Mouse (Mus musculus) kidney, postnatal 0 days (tissue): ENCODE results near the gene Lrig1. TPM values are rescaled to one million over a fixed set of nuclear protein-coding genes. Genes with fewer than 3 reads are reported as not detected.

ENCODE experiments used
- ATAC-seq: fragments of 200-750 bp; cut with Nextera tagmentation; replicated peaks from 2 replicates; pipeline ENCODE4 v1.8.0; 2017; ENCODE audit warnings: low read depth, moderate number of reproducible peaks, moderate TSS enrichment, moderate library complexity; ENCODE audit not compliant: low FRiP score
- DNase-seq: peaks from one replicate; pipeline ENCODE4 v3.0.0-alpha.2; 2016; ENCODE audit warnings: low spot score
- H3K27ac ChIP-seq: fragments of 300-500 bp; sonication (generic); 2 replicates; pipeline ENCODE4 v1.5.1; 2014; ENCODE audit warnings: mild to moderate bottlenecking
- H3K27me3 ChIP-seq: fragments of 300-500 bp; sonication (generic); 2 replicates; pipeline ENCODE4 v1.6.1; 2014; ENCODE audit warnings: low read length, mixed read lengths; ENCODE audit not compliant: insufficient read depth
- H3K36me3 ChIP-seq: fragments of 300-500 bp; sonication (generic); 2 replicates; pipeline ENCODE4 v1.6.1; 2014; ENCODE audit warnings: low read length, mixed read lengths; ENCODE audit not compliant: insufficient read depth
- H3K4me1 ChIP-seq: fragments of 300-500 bp; sonication (generic); replicated peaks from 2 replicates; pipeline ENCODE4 v1.6.1; 2014; ENCODE audit warnings: antibody characterized with exemption, low read length, mixed read lengths; ENCODE audit not compliant: insufficient read depth
- H3K4me2 ChIP-seq: fragments of 300-500 bp; sonication (generic); 2 replicates; pipeline ENCODE4 v1.6.1; 2014; ENCODE audit warnings: mild to moderate bottlenecking, low read length, moderate library complexity, mixed read lengths
- H3K4me3 ChIP-seq: fragments of 300-500 bp; sonication (generic); replicated peaks from 2 replicates; pipeline ENCODE4 v1.5.1; 2014; ENCODE audit warnings: low read depth, low read length
- H3K9ac ChIP-seq: fragments of 300-500 bp; sonication (generic); 2 replicates; pipeline ENCODE4 v1.6.1; 2014; ENCODE audit warnings: low read depth, low read length
- H3K9me3 ChIP-seq: fragments of 300-500 bp; sonication (generic); replicated peaks from 2 replicates; pipeline ENCODE4 v1.6.1; 2016; ENCODE audit warnings: low read length, inconsistent platforms, mixed read lengths
- CTCF ChIP-seq: IDR thresholded peaks from 2 replicates; pipeline ENCODE4 v1.5.1; 2016; ENCODE audit warnings: antibody characterized with exemption, low read depth, mild to moderate bottlenecking, moderate library complexity
- WGBS: fragments of 180-500 bp; shearing (Covaris S2); extraction: QIAGEN DNeasy Blood & Tissue Kit; methylation state at CpG from one replicate; pipeline ENCODE4 v1.1.7; 2014; 5-methylcytosine and 5-hydroxymethylcytosine counted together
- polyA plus RNA-seq: library from polyadenylated mRNA; unstranded; fragments of >200 nt; fragmentation: Nextera tagmentation; extraction: Ambion mirVana; gene quantifications from 2 replicates; pipeline ENCODE4 v1.2.1, GENCODE M21; 2015

Gene Lrig1
- polyA plus RNA-seq, 1 experiment from 2014 or later: 8.3 TPM

DNA sequence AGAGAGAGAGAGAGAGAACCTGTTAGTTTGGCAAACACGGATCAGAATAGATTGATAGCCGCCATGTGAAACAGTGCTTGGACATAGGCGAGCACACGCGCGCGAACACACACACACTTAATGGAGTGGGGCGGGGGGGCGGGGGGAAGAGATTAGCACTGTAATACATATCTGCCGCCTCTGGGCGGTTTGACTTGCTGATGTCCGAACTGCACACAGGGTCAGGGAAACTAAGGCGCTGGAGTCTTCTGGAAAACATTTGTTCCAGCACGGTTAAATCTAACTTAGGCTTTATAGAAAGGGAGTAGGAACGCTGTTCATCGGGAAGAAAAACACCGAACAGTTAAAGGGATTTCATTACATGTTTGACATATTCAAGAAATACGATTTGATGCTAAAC, 1.1 kb upstream of the Lrig1 start:
- H3K27ac ChIP-seq: peak overlapping the region; percentile 78; the same call in 1 of the 2 replicates
- no peak for ATAC-seq
- peaks cover 14% of the 10 kb centered on the region for H3K4me1 ChIP-seq
- H3K9me3 ChIP-seq: no peaks in the 10 kb centered on the region
- no peaks in the 10 kb centered on the region for H3K36me3 ChIP-seq
- WGBS: 2% methylated on average over 18 of the region's 18 CpGs
- H3K4me2 ChIP-seq: peak overlapping the region; percentile 97
- H3K4me3 ChIP-seq: peak overlapping the region; percentile 82
- TF ChIP-seq CTCF: peak; percentile 15; the same call in 1 of the 2 replicates
- no peaks in the 10 kb centered on the region for H3K27me3 ChIP-seq
- no peak overlapping the region; the same call in 1 of the 2 replicates for H3K9ac ChIP-seq
- DNase-seq: peak; percentile 63

GRCm38 (mm10) chr6:94700612-94701011, 654 bp upstream of the Lrig1 start:
- no peak for TF ChIP-seq CTCF
- Histone ChIP-seq H3K9me3 (no peaks in the 10 kb centered on the region), H3K4me1 (peaks cover 14% of the 10 kb centered on the region), H3K4me2 (peak overlapping the region; percentile 97), H3K9ac (peak overlapping the region; percentile 37; the same call in 1 of the 2 replicates), H3K36me3 (no peaks in the 10 kb centered on the region), H3K4me3 (peak overlapping the region; percentile 82), H3K27me3 (no peaks in the 10 kb centered on the region), H3K27ac (peak overlapping the region; percentile 78; the same call in 1 of the 2 replicates)
- under 1% methylated on average over 8 of the region's 8 CpGs for WGBS
- DNase-seq (peak; percentile 90), ATAC-seq (no peak)

DNA sequence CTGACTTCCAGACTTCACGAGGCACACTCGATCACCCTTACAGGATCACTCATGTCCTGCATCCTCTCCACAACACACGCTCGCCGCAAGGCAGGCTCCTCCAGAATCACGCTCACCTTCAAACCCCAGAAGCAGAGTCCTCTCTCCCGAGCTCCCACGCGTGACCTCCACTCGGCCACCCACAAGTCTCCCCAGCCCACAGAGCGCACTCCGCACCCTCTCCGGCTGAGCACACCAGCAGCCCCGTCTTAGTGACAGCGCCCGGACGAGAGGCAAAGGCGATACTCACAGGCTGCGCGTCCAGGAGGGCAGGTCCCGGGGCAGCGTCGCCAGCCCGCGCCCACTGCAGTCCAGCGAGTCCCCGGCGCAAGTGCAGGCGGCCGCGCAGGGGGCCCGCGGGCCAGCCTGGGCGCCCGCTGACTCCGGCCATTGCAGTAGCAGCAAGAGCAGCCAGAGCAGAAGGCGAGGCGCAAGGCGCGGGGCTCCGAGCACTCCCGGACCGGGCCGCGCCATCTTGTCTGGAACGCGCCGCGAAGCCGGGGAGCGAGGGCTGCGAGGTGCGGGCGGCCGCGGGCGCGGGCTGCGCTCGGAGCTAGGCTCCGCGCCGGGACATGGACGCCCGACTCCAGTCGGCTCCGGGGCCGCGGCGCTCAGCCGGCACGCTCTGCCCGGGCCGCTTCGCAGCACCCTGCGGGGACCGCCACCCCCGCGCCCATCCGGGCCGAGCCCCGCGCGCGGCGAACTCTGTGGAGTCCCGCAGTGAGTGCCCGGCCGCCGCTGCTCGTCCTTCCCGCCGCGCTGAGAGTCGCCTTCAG, 578 bp downstream of the Lrig1 start:
- Histone ChIP-seq H3K9me3 (no peaks in the 10 kb centered on the region), H3K4me2 (peak overlapping the region; percentile 97), H3K27me3 (no peaks in the 10 kb centered on the region), H3K4me1 (peaks cover 14% of the 10 kb centered on the region), H3K36me3 (no peaks in the 10 kb centered on the region), H3K27ac (peak overlapping the region; percentile 78), H3K9ac (peak overlapping the region; percentile 81), H3K4me3 (peak overlapping the region; percentile 82)
- no peak for DNase-seq
- TF ChIP-seq CTCF: no peak
- peak; percentile 44 for ATAC-seq
- WGBS: under 1% methylated on average over 78 of the region's 95 CpGs

GRCm38 (mm10) chr6:94698509-94699172, 1.3 kb downstream of the Lrig1 start:
- Histone ChIP-seq H3K36me3 (no peaks in the 10 kb centered on the region), H3K9ac (peak overlapping the region; percentile 81), H3K4me3 (peak overlapping the region; percentile 82), H3K4me2 (peak overlapping the region; percentile 97), H3K9me3 (no peaks in the 10 kb centered on the region), H3K27me3 (no peaks in the 10 kb centered on the region), H3K27ac (no peak overlapping the region), H3K4me1 (peaks cover 14% of the 10 kb centered on the region)
- DNase-seq: no peak
- 8% methylated on average over 11 of the region's 11 CpGs for WGBS
- TF ChIP-seq CTCF: no peak
- ATAC-seq: no peak

DNA sequence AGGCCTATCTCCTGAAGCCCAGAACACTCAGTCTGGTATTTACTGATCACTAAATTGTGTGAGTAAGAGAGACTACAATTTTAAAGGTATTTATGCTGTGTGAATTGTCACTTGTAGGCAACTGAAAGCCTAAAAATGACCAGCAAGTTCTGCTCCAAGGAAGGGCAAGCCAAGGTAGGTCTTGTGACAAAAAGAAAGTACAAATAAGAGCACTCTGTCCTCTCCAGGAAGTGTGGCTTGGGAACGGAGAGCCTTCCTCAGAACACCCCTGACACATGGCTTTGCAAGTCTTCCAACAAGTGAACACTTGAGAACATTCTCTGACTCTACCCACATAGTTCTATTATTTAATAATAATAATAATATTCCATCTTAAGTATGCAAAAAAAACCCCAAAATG, 2.5 kb downstream of the Lrig1 start:
- peaks cover 21% of the 10 kb centered on the region for H3K4me1 ChIP-seq
- no peak for DNase-seq
- ATAC-seq: no peak
- H3K9ac ChIP-seq: no peak overlapping the region
- no peak for TF ChIP-seq CTCF
- H3K9me3 ChIP-seq: no peaks in the 10 kb centered on the region
- no peak overlapping the region for H3K4me3 ChIP-seq
- H3K27me3 ChIP-seq: no peaks in the 10 kb centered on the region
- no peaks in the 10 kb centered on the region for H3K36me3 ChIP-seq
- 57% methylated on average over 1 of the region's 1 CpGs for WGBS
- H3K4me2 ChIP-seq: 0 out of 2 replicates have a peak overlapping the region, but pooled peaks have one; percentile 97
- H3K27ac ChIP-seq: no peak overlapping the region
